Mouse (Mus musculus) kidney, embryonic 16.5 days (tissue): Measurements from ENCODE around the gene Fgfr2. TPM values are rescaled to one million over a fixed set of nuclear protein-coding genes. Genes with fewer than 3 reads are reported as not detected.

Source experiments
- ATAC-seq: fragments of 200-750 bp; cut with Nextera tagmentation; 2 replicates; pipeline ENCODE4 v1.8.0; 2017; ENCODE audit warnings: moderate TSS enrichment; ENCODE audit not compliant: low FRiP score, low TSS enrichment
- H3K27ac ChIP-seq: fragments of 300-500 bp; sonication (generic); 2 replicates; pipeline ENCODE4 v1.5.1; 2014; ENCODE audit warnings: low read length
- H3K27me3 ChIP-seq: fragments of 300-500 bp; sonication (generic); 2 replicates; pipeline ENCODE4 v1.6.1; 2014; ENCODE audit warnings: low read length, control low read depth, mixed read lengths; ENCODE audit not compliant: insufficient read depth
- H3K36me3 ChIP-seq: fragments of 300-500 bp; sonication (generic); 2 replicates; pipeline ENCODE4 v1.6.1; 2014; ENCODE audit warnings: low read length, control low read depth, mixed read lengths; ENCODE audit not compliant: insufficient read depth
- H3K4me1 ChIP-seq: fragments of 300-500 bp; sonication (generic); 2 replicates; pipeline ENCODE4 v1.6.1; 2014; ENCODE audit warnings: low read length, control low read depth, mixed read lengths; ENCODE audit not compliant: insufficient read depth
- H3K4me2 ChIP-seq: fragments of 300-500 bp; sonication (generic); replicated peaks from 2 replicates; pipeline ENCODE4 v1.6.1; 2014; ENCODE audit warnings: low read depth, low read length
- H3K4me3 ChIP-seq: fragments of 300-500 bp; sonication (generic); 2 replicates; pipeline ENCODE4 v1.5.1; 2014; ENCODE audit warnings: mild to moderate bottlenecking, low read length
- H3K9ac ChIP-seq: fragments of 300-500 bp; sonication (generic); replicated peaks from 2 replicates; pipeline ENCODE4 v1.6.1; 2014; ENCODE audit warnings: low read length
- H3K9me3 ChIP-seq: fragments of 300-500 bp; sonication (generic); 2 replicates; pipeline ENCODE4 v1.6.1; 2016; ENCODE audit warnings: low read length, control low read depth
- WGBS: fragments of 180-500 bp; shearing (Covaris S2); extraction: QIAGEN DNeasy Blood & Tissue Kit; methylation state at CpG from one replicate; pipeline ENCODE4 v1.1.7; 2014; 5-methylcytosine and 5-hydroxymethylcytosine counted together
- polyA plus RNA-seq: library from polyadenylated mRNA; unstranded; fragments of >200 nt; fragmentation: Nextera tagmentation; extraction: Ambion mirVana; gene quantifications from 2 replicates; pipeline ENCODE4 v1.2.1, GENCODE M21; 2015

Fgfr2 gene
- polyA plus RNA-seq, 1 experiment from 2014 or later = 118 TPM

DNA sequence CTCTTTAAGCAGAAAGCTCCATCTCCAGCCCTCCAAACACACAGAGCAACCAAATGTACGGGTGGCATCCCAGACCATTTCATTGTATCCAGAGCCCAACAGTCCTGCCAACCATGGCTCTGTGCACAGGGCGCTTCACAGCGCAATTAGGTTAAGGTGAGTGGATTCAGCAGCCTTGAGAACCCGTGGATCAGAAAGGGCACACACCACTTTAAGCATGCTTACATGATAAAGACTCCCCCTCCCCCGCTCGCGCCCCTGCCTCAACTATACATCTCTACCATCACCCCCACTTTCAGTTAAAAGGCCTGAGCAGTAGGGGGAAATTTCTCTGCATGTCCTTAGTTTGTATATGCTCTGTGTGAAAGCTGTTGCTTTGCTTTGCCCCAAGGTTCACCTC lies 2785.5 kb downstream of the Fgfr2 start:
- ATAC-seq = no peak
- Histone ChIP-seq H3K36me3 (no peaks in the 10 kb centered on the region), H3K4me2 (no peak overlapping the region), H3K27me3 (no peaks in the 10 kb centered on the region), H3K9me3 (no peaks in the 10 kb centered on the region), H3K4me3 (no peak overlapping the region), H3K9ac (no peak overlapping the region), H3K27ac (no peak overlapping the region), H3K4me1 (peaks cover 25% of the 10 kb centered on the region)
- 90% methylated on average over 7 of the region's 7 CpGs for WGBS

GRCm38 (mm10) chr7:130335440-130336051 lies 2787.6 kb downstream of the Fgfr2 start:
- 28% methylated on average over 4 of the region's 4 CpGs for whole genome bisulfite sequencing
- H3K9me3 ChIP-seq = no peaks in the 10 kb centered on the region
- ATAC-seq = peak; percentile 94
- peaks cover 22% of the 10 kb centered on the region for H3K4me1 ChIP-seq
- H3K27me3 ChIP-seq = no peaks in the 10 kb centered on the region
- no peaks in the 10 kb centered on the region for H3K36me3 ChIP-seq
- peak overlapping the region; percentile 91 for H3K27ac ChIP-seq
- no peak overlapping the region for H3K4me3 ChIP-seq
- H3K4me2 ChIP-seq = no peak overlapping the region
- H3K9ac ChIP-seq = no peak overlapping the region

DNA sequence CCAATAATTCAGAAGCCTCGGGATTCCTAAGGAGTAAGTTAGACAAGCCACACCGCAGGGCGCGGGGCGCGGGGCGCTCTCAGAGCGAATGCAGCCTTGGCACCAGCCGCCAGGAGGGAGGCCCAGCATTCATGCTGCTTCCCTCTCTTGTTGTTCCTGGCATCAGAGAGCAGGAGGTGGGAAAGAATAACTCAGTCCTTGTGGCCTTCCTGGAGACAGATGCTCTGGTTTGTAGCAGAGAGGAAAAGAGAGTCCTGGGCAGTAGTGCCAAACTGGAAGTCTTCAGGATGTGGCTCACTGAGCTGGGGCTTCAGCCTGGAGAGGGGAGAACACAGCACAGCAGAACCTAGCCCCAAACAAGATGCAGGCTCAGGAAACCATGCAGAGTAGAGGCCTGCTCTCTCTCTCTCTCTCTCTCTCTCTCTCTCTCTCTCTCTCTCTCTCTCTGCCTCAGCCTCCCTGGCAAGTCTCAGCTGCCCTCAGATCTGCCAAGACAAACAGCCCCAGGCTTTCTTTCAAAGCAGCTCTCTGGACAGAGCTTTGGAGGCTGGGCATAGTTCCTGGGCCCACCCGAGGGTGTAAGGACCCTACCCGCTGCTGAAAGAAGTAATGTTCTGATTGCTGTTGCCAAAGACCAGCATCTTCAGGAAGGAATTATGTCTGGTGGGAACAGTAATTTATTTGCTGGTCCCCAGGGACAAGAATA lies 2790.5 kb downstream of the Fgfr2 start:
- peak overlapping the region; percentile 7; the same call in 1 of the 2 replicates for H3K9ac ChIP-seq
- peaks cover 27% of the 10 kb centered on the region for H3K4me1 ChIP-seq
- H3K36me3 ChIP-seq = no peaks in the 10 kb centered on the region
- no peak overlapping the region for H3K4me3 ChIP-seq
- H3K4me2 ChIP-seq = no peak overlapping the region
- WGBS = 83% methylated on average over 11 of the region's 11 CpGs
- H3K27ac ChIP-seq = no peak overlapping the region
- no peak for ATAC-seq
- H3K27me3 ChIP-seq = no peaks in the 10 kb centered on the region
- no peaks in the 10 kb centered on the region for H3K9me3 ChIP-seq

GRCm38 (mm10) chr7:130327603-130328365 lies 2795.4 kb downstream of the Fgfr2 start:
- Histone ChIP-seq H3K36me3 (no peaks in the 10 kb centered on the region), H3K27me3 (no peaks in the 10 kb centered on the region), H3K4me2 (peak overlapping the region; percentile 27), H3K4me1 (peaks cover 29% of the 10 kb centered on the region), H3K4me3 (no peak overlapping the region), H3K9ac (no peak overlapping the region), H3K9me3 (no peaks in the 10 kb centered on the region), H3K27ac (no peak overlapping the region)
- 0 out of 2 replicates have a peak, but pooled peaks have one; percentile 41 for ATAC-seq
- 9% methylated on average over 15 of the region's 15 CpGs for WGBS

DNA sequence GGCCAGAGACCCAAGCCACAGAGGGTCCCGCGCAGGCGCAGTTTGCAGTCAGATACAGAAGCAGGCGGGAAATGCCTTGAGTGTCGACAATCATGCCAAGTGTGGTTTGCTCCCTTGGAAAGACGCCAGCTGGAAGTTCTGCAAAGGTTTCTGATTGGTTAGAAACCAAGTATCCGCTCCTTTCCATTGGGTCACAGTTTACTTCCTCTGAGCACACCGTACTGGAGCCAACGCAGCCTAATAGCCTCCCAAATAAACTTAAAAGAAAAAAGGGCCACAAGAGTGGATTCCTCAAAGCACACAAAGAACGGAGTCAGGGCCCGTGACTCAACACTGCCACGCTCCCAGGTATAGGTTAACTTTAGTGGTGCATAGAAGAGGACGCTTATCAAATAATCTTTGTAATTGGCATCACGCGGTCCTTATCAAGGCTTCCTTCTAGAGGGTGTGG lies 2797.1 kb downstream of the Fgfr2 start:
- no peaks in the 10 kb centered on the region for H3K36me3 ChIP-seq
- no peaks in the 10 kb centered on the region for H3K9me3 ChIP-seq
- H3K27me3 ChIP-seq = no peaks in the 10 kb centered on the region
- no peak overlapping the region for H3K27ac ChIP-seq
- 67% methylated on average over 15 of the region's 15 CpGs for WGBS
- no peak for ATAC-seq
- no peak overlapping the region for H3K4me3 ChIP-seq
- no peak overlapping the region for H3K4me2 ChIP-seq
- H3K4me1 ChIP-seq = peaks cover 24% of the 10 kb centered on the region
- H3K9ac ChIP-seq = no peak overlapping the region

- 44% methylated on average over 13 of the region's 14 CpGs for WGBS
- Histone ChIP-seq H3K27ac (no peak overlapping the region), H3K4me1 (peaks cover 31% of the 10 kb centered on the region), H3K4me3 (no peak overlapping the region), H3K36me3 (no peaks in the 10 kb centered on the region), H3K27me3 (no peaks in the 10 kb centered on the region), H3K9ac (no peak overlapping the region), H3K4me2 (no peak overlapping the region), H3K9me3 (no peaks in the 10 kb centered on the region)
- no peak for ATAC-seq
Measured at GRCm38 (mm10) chr7:130324716-130325401, 2798.3 kb downstream of the Fgfr2 start.

GRCm38 (mm10) chr7:130323766-130324165 lies 2799.4 kb downstream of the Fgfr2 start:
- Histone ChIP-seq H3K9ac (no peak overlapping the region), H3K27ac (no peak overlapping the region), H3K36me3 (no peaks in the 10 kb centered on the region), H3K9me3 (no peaks in the 10 kb centered on the region), H3K4me1 (peaks cover 35% of the 10 kb centered on the region), H3K4me3 (no peak overlapping the region), H3K27me3 (no peaks in the 10 kb centered on the region), H3K4me2 (no peak overlapping the region)
- no peak for ATAC-seq
- WGBS = 87% methylated on average over 4 of the region's 4 CpGs

- no peak overlapping the region for H3K4me3 ChIP-seq
- H3K36me3 ChIP-seq = no peaks in the 10 kb centered on the region
- ATAC-seq = peak; percentile 82
- H3K4me2 ChIP-seq = no peak overlapping the region
- H3K4me1 ChIP-seq = peaks cover 17% of the 10 kb centered on the region
- H3K9ac ChIP-seq = no peak overlapping the region
- H3K27ac ChIP-seq = peak overlapping the region; percentile 35; the same call in 1 of the 2 replicates
- WGBS = 31% methylated on average over 8 of the region's 8 CpGs
- H3K27me3 ChIP-seq = no peaks in the 10 kb centered on the region
- no peaks in the 10 kb centered on the region for H3K9me3 ChIP-seq
Measured at GRCm38 (mm10) chr7:130319799-130320556, 2803.2 kb downstream of the Fgfr2 start.

DNA sequence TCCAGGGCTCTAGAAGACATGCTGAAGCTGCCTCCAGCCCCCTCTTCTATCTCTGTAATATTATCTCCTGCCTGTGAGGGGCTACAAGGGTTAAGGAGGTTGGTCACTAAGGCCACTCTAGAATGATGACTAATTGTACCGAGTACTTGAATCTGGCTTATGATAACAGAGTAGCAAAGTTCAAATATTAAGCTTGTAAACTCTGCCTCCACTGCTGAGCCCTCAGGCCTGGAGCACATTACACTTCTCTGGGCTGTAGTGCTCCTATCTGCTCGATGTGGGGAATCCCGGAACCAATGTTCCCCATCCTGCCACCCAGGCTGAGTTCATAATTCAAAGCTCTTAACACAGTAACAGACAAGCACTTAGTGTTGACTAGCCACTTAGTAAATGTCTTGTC lies 2806.9 kb downstream of the Fgfr2 start:
- no peaks in the 10 kb centered on the region for H3K36me3 ChIP-seq
- ATAC-seq = no peak
- H3K4me3 ChIP-seq = no peak overlapping the region
- H3K4me1 ChIP-seq = peaks cover 10% of the 10 kb centered on the region
- H3K27me3 ChIP-seq = no peaks in the 10 kb centered on the region
- H3K4me2 ChIP-seq = no peak overlapping the region
- H3K27ac ChIP-seq = no peak overlapping the region
- 59% methylated on average over 3 of the region's 3 CpGs for WGBS
- H3K9ac ChIP-seq = no peak overlapping the region
- no peaks in the 10 kb centered on the region for H3K9me3 ChIP-seq
